Mouse (Mus musculus) brain, embryonic 14.5 days (tissue): Measurements from ENCODE around the gene Apobec2.

Experiments
- CTCF ChIP-seq: fragments of 200-500 bp; IDR thresholded peaks from 2 replicates; pipeline ENCODE4 v1.5.1; 2012; ENCODE audit warnings: inconsistent platforms, mild to moderate bottlenecking, moderate library complexity, borderline replicate concordance; ENCODE audit not compliant: insufficient read depth, insufficient read length; ENCODE audit errors: extremely low read depth
- POLR2A ChIP-seq: fragments of 200-500 bp; IDR thresholded peaks from 2 replicates; pipeline ENCODE4 v1.6.1; 2012; ENCODE audit warnings: mild to moderate bottlenecking, inconsistent platforms, borderline replicate concordance; ENCODE audit not compliant: poor library complexity, insufficient read depth, insufficient read length, severe bottlenecking; ENCODE audit errors: extremely low read depth

GRCm38 (mm10) chr17:48424237-48424636, 8.5 kb downstream of the Apobec2 start:
- TF ChIP-seq CTCF = no peak
- TF ChIP-seq POLR2A = no peak
